Mouse (Mus musculus) intestine, embryonic 16.5 days (tissue): ENCODE measurements around the gene Pnkd. TPM values are rescaled to one million over a fixed set of nuclear protein-coding genes. Genes with fewer than 3 reads are reported as not detected.

Experiments used
- ATAC-seq: fragments of 200-750 bp; cut with Nextera tagmentation; 2 replicates; pipeline ENCODE4 v1.8.0; 2017; ENCODE audit warnings: moderate TSS enrichment, moderate library complexity
- H3K27ac ChIP-seq: fragments of 300-500 bp; sonication (generic); 2 replicates; pipeline ENCODE4 v1.5.1; 2014; ENCODE audit warnings: mild to moderate bottlenecking, low read length
- H3K27me3 ChIP-seq: fragments of 300-500 bp; sonication (generic); replicated peaks from 2 replicates; pipeline ENCODE4 v1.6.1; 2014; ENCODE audit warnings: low read length, control low read depth, mixed read lengths; ENCODE audit not compliant: control insufficient read depth, insufficient read depth
- H3K36me3 ChIP-seq: fragments of 300-500 bp; sonication (generic); 2 replicates; pipeline ENCODE4 v1.6.1; 2014; ENCODE audit warnings: low read length, control low read depth; ENCODE audit not compliant: control insufficient read depth, insufficient read depth
- H3K4me1 ChIP-seq: fragments of 300-500 bp; sonication (generic); 2 replicates; pipeline ENCODE4 v1.6.1; 2014; ENCODE audit warnings: low read length, control low read depth, mixed read lengths; ENCODE audit not compliant: control insufficient read depth, insufficient read depth
- H3K4me2 ChIP-seq: fragments of 300-500 bp; sonication (generic); 2 replicates; pipeline ENCODE4 v1.6.1; 2014; ENCODE audit warnings: low read depth, low read length, control low read depth
- H3K4me3 ChIP-seq: fragments of 300-500 bp; sonication (generic); 2 replicates; pipeline ENCODE4 v1.5.1; 2014; ENCODE audit warnings: mild to moderate bottlenecking, low read length
- H3K9ac ChIP-seq: fragments of 300-500 bp; sonication (generic); 2 replicates; pipeline ENCODE4 v1.6.1; 2014; ENCODE audit warnings: low read depth, low read length
- H3K9me3 ChIP-seq: fragments of 300-500 bp; sonication (generic); 2 replicates; pipeline ENCODE4 v1.6.1; 2016; ENCODE audit warnings: low read length, control low read depth; ENCODE audit not compliant: control insufficient read depth
- WGBS: fragments of 180-500 bp; shearing (Covaris S2); extraction: QIAGEN DNeasy Blood & Tissue Kit; methylation state at CpG from one replicate; pipeline ENCODE4 v1.1.7; 2014; 5-methylcytosine and 5-hydroxymethylcytosine counted together
- polyA plus RNA-seq: library from polyadenylated mRNA; unstranded; fragments of >200 nt; fragmentation: Nextera tagmentation; extraction: Ambion mirVana; gene quantifications from 2 replicates; pipeline ENCODE4 v1.2.1, GENCODE M21; 2015

The Pnkd gene
- polyA plus RNA-seq, 1 experiment from 2014 or later = 148 TPM

- no peaks in the 10 kb centered on the region for H3K27me3 ChIP-seq
- ATAC-seq = no peak
- no peak overlapping the region for H3K4me3 ChIP-seq
- peak overlapping the region; percentile 85 for H3K27ac ChIP-seq
- H3K9me3 ChIP-seq = no peaks in the 10 kb centered on the region
- no peaks in the 10 kb centered on the region for H3K36me3 ChIP-seq
- H3K4me2 ChIP-seq = no peak overlapping the region
- peaks cover 28% of the 10 kb centered on the region for H3K4me1 ChIP-seq
- WGBS = 64% methylated on average over 4 of the region's 4 CpGs
- 0 out of 2 replicates have a peak overlapping the region, but pooled peaks have one; percentile 21 for H3K9ac ChIP-seq
Measured at GRCm38 (mm10) chr1:74331046-74331681, 46.4 kb downstream of the Pnkd start.

- Histone ChIP-seq H3K4me3 (peak overlapping the region; percentile 53), H3K9me3 (no peaks in the 10 kb centered on the region), H3K36me3 (no peaks in the 10 kb centered on the region), H3K27me3 (no peaks in the 10 kb centered on the region), H3K4me1 (peaks cover 28% of the 10 kb centered on the region), H3K4me2 (peak overlapping the region; percentile 88), H3K27ac (peak overlapping the region; percentile 55), H3K9ac (peak overlapping the region; percentile 65)
- under 1% methylated on average over 36 of the region's 36 CpGs for WGBS
- peak; percentile 95 for ATAC-seq
Measured at GRCm38 (mm10) chr1:74332241-74332763, 47.6 kb downstream of the Pnkd start.

GRCm38 (mm10) chr1:74332930-74333329 lies 48.2 kb downstream of the Pnkd start:
- Histone ChIP-seq H3K4me2 (peak overlapping the region; percentile 88), H3K36me3 (no peaks in the 10 kb centered on the region), H3K27ac (peak overlapping the region; percentile 55), H3K9ac (peak overlapping the region; percentile 65), H3K27me3 (no peaks in the 10 kb centered on the region), H3K4me3 (peak overlapping the region; percentile 53), H3K9me3 (no peaks in the 10 kb centered on the region), H3K4me1 (peaks cover 28% of the 10 kb centered on the region)
- ATAC-seq = no peak
- WGBS = 6% methylated on average over 9 of the region's 9 CpGs

GRCm38 (mm10) chr1:74334607-74335006 lies 49.9 kb downstream of the Pnkd start:
- WGBS = 76% methylated on average over 3 of the region's 3 CpGs
- Histone ChIP-seq H3K27ac (no peak overlapping the region), H3K36me3 (no peaks in the 10 kb centered on the region), H3K27me3 (no peaks in the 10 kb centered on the region), H3K4me1 (peaks cover 26% of the 10 kb centered on the region), H3K4me3 (no peak overlapping the region), H3K9ac (no peak overlapping the region), H3K4me2 (no peak overlapping the region), H3K9me3 (no peaks in the 10 kb centered on the region)
- ATAC-seq = no peak

DNA sequence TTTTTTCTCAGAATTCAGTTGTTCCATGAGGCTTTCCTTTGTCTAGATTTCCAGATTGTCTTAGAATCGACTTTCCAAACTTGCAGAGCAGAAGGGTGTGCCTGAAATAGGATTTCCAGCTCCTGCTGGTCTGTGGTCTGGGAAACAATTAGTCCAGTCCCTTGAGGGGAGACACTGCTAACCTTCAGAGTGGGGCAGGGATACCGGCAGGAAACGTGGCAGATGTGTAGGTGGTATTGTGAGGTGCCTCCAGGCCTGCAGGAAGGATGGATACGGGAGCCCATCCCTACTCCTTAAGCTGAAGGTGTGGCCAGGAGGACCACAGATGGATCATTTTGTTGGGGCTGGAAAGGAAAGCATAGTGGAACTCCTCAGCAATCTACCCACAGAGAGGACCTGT lies 50.3 kb downstream of the Pnkd start:
- no peaks in the 10 kb centered on the region for H3K9me3 ChIP-seq
- no peaks in the 10 kb centered on the region for H3K36me3 ChIP-seq
- H3K4me3 ChIP-seq = no peak overlapping the region
- H3K27ac ChIP-seq = no peak overlapping the region
- ATAC-seq = no peak
- H3K4me1 ChIP-seq = peaks cover 26% of the 10 kb centered on the region
- H3K4me2 ChIP-seq = no peak overlapping the region
- 59% methylated on average over 4 of the region's 4 CpGs for WGBS
- H3K27me3 ChIP-seq = no peaks in the 10 kb centered on the region
- H3K9ac ChIP-seq = no peak overlapping the region

- ATAC-seq = no peak
- WGBS = 75% methylated on average over 6 of the region's 6 CpGs
Measured at GRCm38 (mm10) chr1:74335436-74336170, 50.9 kb downstream of the Pnkd start.

GRCm38 (mm10) chr1:74337241-74337771 lies 52.6 kb downstream of the Pnkd start:
- H3K4me3 ChIP-seq = no peak overlapping the region
- H3K9ac ChIP-seq = no peak overlapping the region
- no peaks in the 10 kb centered on the region for H3K27me3 ChIP-seq
- no peak overlapping the region for H3K27ac ChIP-seq
- WGBS = 90% methylated on average over 3 of the region's 3 CpGs
- H3K36me3 ChIP-seq = no peaks in the 10 kb centered on the region
- no peak for ATAC-seq
- no peak overlapping the region for H3K4me2 ChIP-seq
- H3K4me1 ChIP-seq = peaks cover 8% of the 10 kb centered on the region
- no peaks in the 10 kb centered on the region for H3K9me3 ChIP-seq

More at GRCm38 (mm10) chr1:74335436-74336170, 50.9 kb downstream of the Pnkd start:
- no peak overlapping the region for H3K27ac ChIP-seq
- no peaks in the 10 kb centered on the region for H3K36me3 ChIP-seq
- H3K9ac ChIP-seq = no peak overlapping the region
- H3K4me2 ChIP-seq = no peak overlapping the region
- no peak overlapping the region for H3K4me3 ChIP-seq
- H3K27me3 ChIP-seq = no peaks in the 10 kb centered on the region
- H3K9me3 ChIP-seq = no peaks in the 10 kb centered on the region
- peaks cover 20% of the 10 kb centered on the region for H3K4me1 ChIP-seq

DNA sequence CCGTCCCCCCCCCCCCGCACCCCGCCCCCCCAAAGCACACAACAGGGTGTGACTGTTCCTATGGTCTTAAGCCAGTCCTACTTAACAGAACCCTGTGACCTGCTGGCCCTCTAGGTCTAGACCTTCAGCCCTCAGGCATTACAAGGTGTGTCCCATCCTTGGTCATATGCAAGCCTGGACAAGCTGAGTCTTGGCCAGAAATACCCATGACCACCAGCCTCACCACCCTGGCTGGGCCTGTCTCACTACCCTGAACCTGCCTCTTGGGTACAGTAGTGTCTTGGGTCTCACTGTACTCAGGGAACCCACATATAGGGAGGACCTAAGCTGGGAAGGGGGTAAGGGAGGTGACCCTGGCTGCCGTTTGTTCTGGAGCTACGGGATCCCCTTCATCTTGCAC lies 53.3 kb downstream of the Pnkd start:
- Histone ChIP-seq H3K4me1 (peaks cover 9% of the 10 kb centered on the region), H3K4me3 (no peak overlapping the region), H3K27ac (no peak overlapping the region), H3K9me3 (no peaks in the 10 kb centered on the region), H3K36me3 (no peaks in the 10 kb centered on the region), H3K4me2 (no peak overlapping the region), H3K27me3 (no peaks in the 10 kb centered on the region), H3K9ac (no peak overlapping the region)
- ATAC-seq = no peak
- 81% methylated on average over 5 of the region's 5 CpGs for WGBS

GRCm38 (mm10) chr1:74338626-74339025 lies 53.9 kb downstream of the Pnkd start:
- no peak for ATAC-seq
- H3K9me3 ChIP-seq = no peaks in the 10 kb centered on the region
- 84% methylated on average over 4 of the region's 4 CpGs for WGBS
- no peaks in the 10 kb centered on the region for H3K36me3 ChIP-seq
- no peak overlapping the region for H3K4me3 ChIP-seq
- peaks cover 7% of the 10 kb centered on the region for H3K4me1 ChIP-seq
- no peaks in the 10 kb centered on the region for H3K27me3 ChIP-seq
- H3K9ac ChIP-seq = no peak overlapping the region
- H3K27ac ChIP-seq = no peak overlapping the region
- H3K4me2 ChIP-seq = no peak overlapping the region
